Mouse (Mus musculus): ENCODE measurements around the gene Nudt16l1. TPM values are rescaled to one million over a fixed set of nuclear protein-coding genes. Genes with fewer than 3 reads are reported as not detected.
A peak's percentile ranks its signal among the peaks of the same experiment; 100 is the strongest.

Nudt16l1 gene
- total RNA-seq, 2 experiments from 2014 or later, result 10.2 to 16.7 TPM

GRCm38 (mm10) chr16:4947378-4947777 is 8.8 kb downstream of the Nudt16l1 start:
- no peak for ATAC-seq (ENCODE audit: poor library complexity, severe bottlenecking)

GRCm38 (mm10) chr16:4956609-4957008 is 18.0 kb downstream of the Nudt16l1 start:
- ATAC-seq (ENCODE audit: poor library complexity, severe bottlenecking), result no peak

GRCm38 (mm10) chr16:4957446-4957845 is 18.9 kb downstream of the Nudt16l1 start:
- ATAC-seq (ENCODE audit: poor library complexity, severe bottlenecking), result no peak

GRCm38 (mm10) chr16:4960260-4960659 is 21.7 kb downstream of the Nudt16l1 start:
- ATAC-seq (ENCODE audit: poor library complexity, severe bottlenecking), result no peak

- no peak for ATAC-seq (ENCODE audit: poor library complexity, severe bottlenecking)
Observed at GRCm38 (mm10) chr16:4963346-4963745, 24.8 kb downstream of the Nudt16l1 start.

GRCm38 (mm10) chr16:4963797-4964709 is 25.5 kb downstream of the Nudt16l1 start, which contains the start of gene Anks3:
Anks3 (minus strand) TSS chr16:4964205.
- peak; percentile 93 for ATAC-seq (ENCODE audit: poor library complexity, severe bottlenecking)

GRCm38 (mm10) chr16:4964731-4965391 is 26.3 kb downstream of the Nudt16l1 start:
- ATAC-seq (ENCODE audit: poor library complexity, severe bottlenecking), result no peak

GRCm38 (mm10) chr16:4965392-4966129 is 27.0 kb downstream of the Nudt16l1 start:
- no peak for ATAC-seq (ENCODE audit: poor library complexity, severe bottlenecking)

GRCm38 (mm10) chr16:4968426-4968825 is 29.9 kb downstream of the Nudt16l1 start:
- ATAC-seq (ENCODE audit: poor library complexity, severe bottlenecking), result no peak

- peak; percentile 97 for ATAC-seq (ENCODE audit: poor library complexity, severe bottlenecking)
Observed at GRCm38 (mm10) chr16:4969055-4969843, 30.7 kb downstream of the Nudt16l1 start.

GRCm38 (mm10) chr16:4971626-4972025 is 33.1 kb downstream of the Nudt16l1 start:
- ATAC-seq (ENCODE audit: poor library complexity, severe bottlenecking), result no peak

- no peak for ATAC-seq (ENCODE audit: poor library complexity, severe bottlenecking)
Observed at GRCm38 (mm10) chr16:4974521-4974920, 36.0 kb downstream of the Nudt16l1 start.

GRCm38 (mm10) chr16:4976180-4976579 is 37.6 kb downstream of the Nudt16l1 start:
- ATAC-seq (ENCODE audit: poor library complexity, severe bottlenecking), result no peak

- ATAC-seq (ENCODE audit: poor library complexity, severe bottlenecking), result no peak
Observed at GRCm38 (mm10) chr16:4978275-4979051, 39.9 kb downstream of the Nudt16l1 start.

GRCm38 (mm10) chr16:4979755-4980380 is 41.3 kb downstream of the Nudt16l1 start:
- ATAC-seq (ENCODE audit: poor library complexity, severe bottlenecking), result peak; percentile 86

- ATAC-seq (ENCODE audit: poor library complexity, severe bottlenecking), result no peak
Observed at GRCm38 (mm10) chr16:4984717-4985116, 46.2 kb downstream of the Nudt16l1 start.
